Mouse (Mus musculus): ENCODE measurements around the gene Noxa1.

The Noxa1 gene

GRCm38 (mm10) chr2:25098005-25098615, 3.2 kb upstream of the Noxa1 start:
- DNase-seq: peak; percentile 15

- DNase-seq: no peak
Observed at GRCm38 (mm10) chr2:25094785-25095108, 202 bp downstream of the Noxa1 start.

GRCm38 (mm10) chr2:25088636-25089035, 6.3 kb downstream of the Noxa1 start:
- no peak for DNase-seq

- DNase-seq: no peak
Observed at GRCm38 (mm10) chr2:25087842-25088241, 7.1 kb downstream of the Noxa1 start.

- no peak for DNase-seq
Observed at GRCm38 (mm10) chr2:25085571-25085970, 9.4 kb downstream of the Noxa1 start.

- DNase-seq: no peak
Observed at GRCm38 (mm10) chr2:25083697-25084096, 11.3 kb downstream of the Noxa1 start.

GRCm38 (mm10) chr2:25080076-25080475, 14.9 kb downstream of the Noxa1 start, which contains the start of gene Entpd8:
Gene Entpd8 (plus strand): TSS chr2:25080304.
- DNase-seq: no peak

- DNase-seq: no peak
Observed at GRCm38 (mm10) chr2:25078967-25079366, 16.0 kb downstream of the Noxa1 start.

GRCm38 (mm10) chr2:25075506-25075905, 19.4 kb downstream of the Noxa1 start:
- no peak for DNase-seq

GRCm38 (mm10) chr2:25072398-25072797, 22.6 kb downstream of the Noxa1 start:
- no peak for DNase-seq

GRCm38 (mm10) chr2:25069537-25069936, 25.4 kb downstream of the Noxa1 start:
- no peak for DNase-seq

- no peak for DNase-seq
Observed at GRCm38 (mm10) chr2:25066552-25066951, 28.4 kb downstream of the Noxa1 start.

- no peak for DNase-seq
Observed at GRCm38 (mm10) chr2:25065537-25065936, 29.4 kb downstream of the Noxa1 start.

- DNase-seq: no peak
Observed at GRCm38 (mm10) chr2:25064285-25064684, 30.7 kb downstream of the Noxa1 start.

GRCm38 (mm10) chr2:25063523-25063922, 31.4 kb downstream of the Noxa1 start:
- no peak for DNase-seq

- DNase-seq: no peak
Observed at GRCm38 (mm10) chr2:25058926-25059325, 36.0 kb downstream of the Noxa1 start.

GRCm38 (mm10) chr2:25055409-25056155, 39.4 kb downstream of the Noxa1 start:
- DNase-seq: no peak

- peak; percentile 68 for DNase-seq
Observed at GRCm38 (mm10) chr2:25055068-25055405, 39.9 kb downstream of the Noxa1 start.

GRCm38 (mm10) chr2:25054221-25055067, 40.5 kb downstream of the Noxa1 start, which contains the start of gene Nsmf:
Gene Nsmf (plus strand): TSS chr2:25054355.
- peak; percentile 92 for DNase-seq

- DNase-seq: no peak
Observed at GRCm38 (mm10) chr2:25053101-25053500, 41.8 kb downstream of the Noxa1 start.

GRCm38 (mm10) chr2:25051450-25051849, 43.5 kb downstream of the Noxa1 start:
- DNase-seq: no peak

- peak; percentile 69 for DNase-seq
Observed at GRCm38 (mm10) chr2:25050921-25051320, 44.0 kb downstream of the Noxa1 start.

- no peak for DNase-seq
Observed at GRCm38 (mm10) chr2:25040089-25040488, 54.9 kb downstream of the Noxa1 start.

Data from right cerebral cortex, adult 18-20 months (tissue).